Mouse (Mus musculus) kidney, postnatal 0 days (tissue): ENCODE measurements at regions not wholly inside any gene's neighbourhood (a gene's known extent, or its start where the extent isn't known, plus 50 kb on each side); places are given as distances from the start of the nearest gene placed in this dataset.

ENCODE experiments used
- ATAC-seq: fragments of 200-750 bp; cut with Nextera tagmentation; replicated peaks from 2 replicates; pipeline ENCODE4 v1.8.0; 2017; ENCODE audit warnings: low read depth, moderate number of reproducible peaks, moderate TSS enrichment, moderate library complexity; ENCODE audit not compliant: low FRiP score
- DNase-seq: peaks from one replicate; pipeline ENCODE4 v3.0.0-alpha.2; 2016; ENCODE audit warnings: low spot score
- H3K27ac ChIP-seq: fragments of 300-500 bp; sonication (generic); 2 replicates; pipeline ENCODE4 v1.5.1; 2014; ENCODE audit warnings: mild to moderate bottlenecking
- H3K27me3 ChIP-seq: fragments of 300-500 bp; sonication (generic); 2 replicates; pipeline ENCODE4 v1.6.1; 2014; ENCODE audit warnings: low read length, mixed read lengths; ENCODE audit not compliant: insufficient read depth
- H3K36me3 ChIP-seq: fragments of 300-500 bp; sonication (generic); 2 replicates; pipeline ENCODE4 v1.6.1; 2014; ENCODE audit warnings: low read length, mixed read lengths; ENCODE audit not compliant: insufficient read depth
- H3K4me1 ChIP-seq: fragments of 300-500 bp; sonication (generic); replicated peaks from 2 replicates; pipeline ENCODE4 v1.6.1; 2014; ENCODE audit warnings: antibody characterized with exemption, low read length, mixed read lengths; ENCODE audit not compliant: insufficient read depth
- H3K4me2 ChIP-seq: fragments of 300-500 bp; sonication (generic); 2 replicates; pipeline ENCODE4 v1.6.1; 2014; ENCODE audit warnings: mild to moderate bottlenecking, low read length, moderate library complexity, mixed read lengths
- H3K4me3 ChIP-seq: fragments of 300-500 bp; sonication (generic); replicated peaks from 2 replicates; pipeline ENCODE4 v1.5.1; 2014; ENCODE audit warnings: low read depth, low read length
- H3K9ac ChIP-seq: fragments of 300-500 bp; sonication (generic); 2 replicates; pipeline ENCODE4 v1.6.1; 2014; ENCODE audit warnings: low read depth, low read length
- H3K9me3 ChIP-seq: fragments of 300-500 bp; sonication (generic); replicated peaks from 2 replicates; pipeline ENCODE4 v1.6.1; 2016; ENCODE audit warnings: low read length, inconsistent platforms, mixed read lengths
- CTCF ChIP-seq: IDR thresholded peaks from 2 replicates; pipeline ENCODE4 v1.5.1; 2016; ENCODE audit warnings: antibody characterized with exemption, low read depth, mild to moderate bottlenecking, moderate library complexity
- WGBS: fragments of 180-500 bp; shearing (Covaris S2); extraction: QIAGEN DNeasy Blood & Tissue Kit; methylation state at CpG from one replicate; pipeline ENCODE4 v1.1.7; 2014; 5-methylcytosine and 5-hydroxymethylcytosine counted together

- WGBS = 44% methylated on average over 3 of the region's 3 CpGs
- H3K4me2 ChIP-seq = no peak overlapping the region
- H3K4me1 ChIP-seq = no peaks in the 10 kb centered on the region
- H3K27ac ChIP-seq = no peak overlapping the region
- H3K36me3 ChIP-seq = no peaks in the 10 kb centered on the region
- H3K9me3 ChIP-seq = no peaks in the 10 kb centered on the region
- ATAC-seq = no peak
- TF ChIP-seq CTCF = no peak
- H3K27me3 ChIP-seq = no peaks in the 10 kb centered on the region
- DNase-seq = no peak
- H3K4me3 ChIP-seq = no peak overlapping the region
- H3K9ac ChIP-seq = no peak overlapping the region
These were observed 732.8 kb downstream of the Kcna4 start for GRCm38 (mm10) chr2:108023206-108023605.

- no peaks in the 10 kb centered on the region for H3K27me3 ChIP-seq
- no peak overlapping the region for H3K27ac ChIP-seq
- no peaks in the 10 kb centered on the region for H3K4me1 ChIP-seq
- no peaks in the 10 kb centered on the region for H3K9me3 ChIP-seq
- H3K4me2 ChIP-seq = no peak overlapping the region
- DNase-seq (no peak), ATAC-seq (no peak)
- H3K9ac ChIP-seq = no peak overlapping the region
- 92% methylated on average over 2 of the region's 2 CpGs for WGBS
- H3K36me3 ChIP-seq = no peaks in the 10 kb centered on the region
- TF ChIP-seq CTCF = no peak
- H3K4me3 ChIP-seq = no peak overlapping the region
These were observed 740.2 kb downstream of the Kcna4 start for GRCm38 (mm10) chr2:108030657-108031056.

DNA sequence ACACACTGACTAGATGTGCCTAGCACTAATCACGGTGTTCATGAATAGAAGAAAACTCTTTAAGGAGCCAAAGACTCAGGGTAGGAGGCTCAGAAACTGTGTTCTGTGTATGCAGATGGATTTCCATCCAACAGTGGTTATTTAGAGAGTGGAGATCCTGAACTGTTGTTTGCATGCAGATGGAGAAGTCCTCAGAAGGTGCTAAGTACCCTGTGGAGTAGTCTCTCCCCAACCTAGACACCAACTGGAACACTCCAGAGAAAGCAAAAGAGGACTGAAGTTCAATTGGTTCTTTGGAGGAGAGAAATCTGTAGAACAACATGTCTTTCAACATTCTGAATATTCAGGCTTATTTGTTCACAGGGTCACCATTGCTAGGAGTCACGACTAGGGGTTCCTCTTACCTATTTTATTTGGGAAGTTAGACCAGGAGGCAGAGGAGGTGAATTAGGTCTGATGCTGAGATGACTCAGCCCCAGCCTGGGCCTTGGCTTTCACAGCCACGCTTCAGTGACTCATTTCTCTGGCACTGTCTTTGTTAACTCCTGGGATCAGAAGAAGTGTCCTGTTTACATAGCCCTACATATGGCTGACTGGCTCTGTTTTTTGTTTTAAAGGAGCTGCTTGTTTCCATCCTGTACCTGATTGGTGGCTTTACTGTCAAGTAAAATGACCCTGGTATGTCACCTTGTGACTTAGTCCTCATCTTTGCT is 742.0 kb downstream of the Kcna4 start:
- Histone ChIP-seq H3K27me3 (no peaks in the 10 kb centered on the region), H3K36me3 (no peaks in the 10 kb centered on the region), H3K9ac (no peak overlapping the region), H3K27ac (no peak overlapping the region), H3K4me3 (no peak overlapping the region), H3K9me3 (no peaks in the 10 kb centered on the region), H3K4me1 (no peaks in the 10 kb centered on the region), H3K4me2 (no peak overlapping the region)
- TF ChIP-seq CTCF = no peak
- DNase-seq (no peak), ATAC-seq (no peak)
- 49% methylated on average over 3 of the region's 3 CpGs for WGBS

DNA sequence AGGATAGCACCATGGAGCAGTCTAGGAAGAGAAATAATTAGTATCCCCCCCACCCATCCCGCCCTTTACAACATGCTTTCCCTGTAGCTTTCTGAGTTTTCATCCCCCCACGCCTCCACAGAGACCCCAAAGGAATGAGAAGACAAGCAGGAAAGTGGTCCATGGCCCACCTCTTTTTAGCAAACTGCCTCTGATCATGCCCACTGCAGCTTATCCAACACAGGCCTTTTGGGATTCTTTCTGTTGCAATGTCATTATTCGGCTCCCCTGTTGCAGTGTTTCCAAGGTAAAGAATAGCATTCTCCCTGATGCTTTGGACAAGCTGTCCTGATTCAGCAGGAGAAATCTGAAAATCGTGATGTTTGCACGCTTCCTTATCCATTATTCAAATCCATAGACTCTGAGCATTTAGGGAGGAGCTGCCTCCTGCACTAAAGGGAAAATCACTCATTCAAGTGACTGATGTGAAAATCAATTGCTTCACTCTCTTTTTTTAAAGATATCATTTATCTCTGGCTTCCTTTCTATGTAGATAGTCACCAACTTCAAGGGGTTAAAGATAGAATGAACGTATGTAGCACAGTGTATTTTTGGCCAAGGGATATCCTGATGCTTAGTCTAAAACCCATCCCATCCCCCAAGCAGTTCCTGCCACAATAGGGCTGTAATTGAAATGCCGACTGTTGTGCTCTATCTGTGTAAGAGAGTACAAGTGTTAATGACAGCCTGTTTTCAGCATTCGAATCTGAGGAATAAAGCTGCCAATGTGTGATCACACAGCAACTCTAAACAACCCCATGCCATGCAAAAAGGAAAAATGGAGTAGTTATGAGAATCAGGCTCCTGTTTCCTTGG is 743.1 kb downstream of the Kcna4 start:
- TF ChIP-seq CTCF = no peak
- H3K9ac ChIP-seq = no peak overlapping the region
- H3K4me1 ChIP-seq = no peaks in the 10 kb centered on the region
- no peaks in the 10 kb centered on the region for H3K9me3 ChIP-seq
- no peak for DNase-seq
- no peak overlapping the region for H3K27ac ChIP-seq
- H3K36me3 ChIP-seq = no peaks in the 10 kb centered on the region
- no peak overlapping the region for H3K4me3 ChIP-seq
- WGBS = 71% methylated on average over 8 of the region's 8 CpGs
- ATAC-seq = no peak
- H3K4me2 ChIP-seq = no peak overlapping the region
- H3K27me3 ChIP-seq = no peaks in the 10 kb centered on the region

DNA sequence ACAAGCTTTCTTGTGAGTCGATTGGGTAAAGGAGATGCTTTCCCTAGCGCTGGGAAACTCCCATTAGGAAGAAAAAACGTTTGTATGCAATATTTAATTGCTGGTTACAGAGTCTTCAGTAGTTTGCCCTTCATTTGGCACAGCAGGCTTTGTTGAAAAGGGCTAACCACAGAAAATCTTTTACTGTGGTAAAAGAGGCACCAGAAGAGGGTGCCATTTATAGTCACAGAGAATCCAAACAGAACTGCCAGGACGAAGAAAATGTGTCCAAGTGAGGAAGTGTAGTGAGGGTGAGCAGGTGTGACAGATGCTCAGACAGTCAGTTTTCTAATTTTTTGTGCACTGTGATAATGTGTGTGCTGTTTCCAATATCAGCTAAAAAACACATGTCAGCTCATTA is 744.4 kb downstream of the Kcna4 start:
- no peak for TF ChIP-seq CTCF
- H3K4me2 ChIP-seq = no peak overlapping the region
- H3K9ac ChIP-seq = no peak overlapping the region
- H3K9me3 ChIP-seq = no peaks in the 10 kb centered on the region
- no peak overlapping the region for H3K4me3 ChIP-seq
- H3K27me3 ChIP-seq = no peaks in the 10 kb centered on the region
- ATAC-seq (no peak), DNase-seq (no peak)
- no peak overlapping the region for H3K27ac ChIP-seq
- WGBS = 65% methylated on average over 4 of the region's 4 CpGs
- H3K4me1 ChIP-seq = no peaks in the 10 kb centered on the region
- H3K36me3 ChIP-seq = no peaks in the 10 kb centered on the region

DNA sequence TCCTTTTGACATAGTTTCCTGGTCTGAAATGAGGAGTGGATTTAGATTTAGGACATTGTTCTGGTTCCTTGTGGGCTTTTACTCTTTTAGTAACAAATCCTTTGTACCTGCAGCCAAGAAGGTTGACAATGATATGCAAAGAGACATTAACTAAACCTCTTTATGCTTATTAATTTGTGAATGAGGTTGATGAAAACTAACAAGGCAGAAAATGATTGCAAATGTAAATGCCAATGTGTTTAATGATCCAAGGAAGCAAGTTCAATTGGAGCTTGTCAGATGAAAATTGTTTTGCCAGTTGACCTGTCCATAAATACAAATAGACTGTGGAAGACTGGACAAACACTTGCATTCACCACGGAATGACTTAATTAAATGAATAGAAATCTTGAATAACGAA is 751.6 kb downstream of the Kcna4 start:
- no peaks in the 10 kb centered on the region for H3K9me3 ChIP-seq
- H3K27me3 ChIP-seq = no peaks in the 10 kb centered on the region
- no peak overlapping the region for H3K27ac ChIP-seq
- H3K9ac ChIP-seq = no peak overlapping the region
- 93% methylated on average over 2 of the region's 2 CpGs for WGBS
- TF ChIP-seq CTCF = no peak
- no peak for DNase-seq
- H3K4me2 ChIP-seq = no peak overlapping the region
- no peak overlapping the region for H3K4me3 ChIP-seq
- no peaks in the 10 kb centered on the region for H3K36me3 ChIP-seq
- no peak for ATAC-seq
- H3K4me1 ChIP-seq = no peaks in the 10 kb centered on the region
